Mouse (Mus musculus) neural tube, embryonic 10.5 days (tissue): ENCODE measurements around the gene Npff.

ENCODE experiments used
- DNase-seq: peaks from one replicate; pipeline ENCODE4 v3.0.0-alpha.2; 2017; ENCODE audit warnings: low spot score; ENCODE audit errors: extremely low spot score

Gene Npff

DNA sequence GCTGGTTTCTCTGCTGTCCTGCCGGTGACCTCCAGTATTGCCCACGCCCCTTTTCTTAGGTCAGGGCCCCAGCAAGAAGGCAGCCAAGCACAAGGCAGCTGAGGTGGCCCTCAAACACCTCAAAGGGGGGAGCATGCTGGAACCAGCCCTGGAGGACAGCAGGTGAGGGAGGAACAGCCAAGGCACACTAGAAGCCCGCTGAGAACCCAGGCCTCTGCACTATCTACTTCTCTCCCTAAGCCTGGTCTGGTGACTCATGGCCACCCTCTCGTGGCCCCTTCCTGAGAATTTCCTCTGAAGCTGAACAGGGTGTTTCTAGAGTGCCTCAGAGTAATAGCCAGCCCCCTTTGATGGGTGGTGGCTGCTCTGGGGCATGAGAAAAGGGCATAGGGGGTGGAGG lies 4.3 kb downstream of the Npff start:
- no peak for DNase-seq

DNA sequence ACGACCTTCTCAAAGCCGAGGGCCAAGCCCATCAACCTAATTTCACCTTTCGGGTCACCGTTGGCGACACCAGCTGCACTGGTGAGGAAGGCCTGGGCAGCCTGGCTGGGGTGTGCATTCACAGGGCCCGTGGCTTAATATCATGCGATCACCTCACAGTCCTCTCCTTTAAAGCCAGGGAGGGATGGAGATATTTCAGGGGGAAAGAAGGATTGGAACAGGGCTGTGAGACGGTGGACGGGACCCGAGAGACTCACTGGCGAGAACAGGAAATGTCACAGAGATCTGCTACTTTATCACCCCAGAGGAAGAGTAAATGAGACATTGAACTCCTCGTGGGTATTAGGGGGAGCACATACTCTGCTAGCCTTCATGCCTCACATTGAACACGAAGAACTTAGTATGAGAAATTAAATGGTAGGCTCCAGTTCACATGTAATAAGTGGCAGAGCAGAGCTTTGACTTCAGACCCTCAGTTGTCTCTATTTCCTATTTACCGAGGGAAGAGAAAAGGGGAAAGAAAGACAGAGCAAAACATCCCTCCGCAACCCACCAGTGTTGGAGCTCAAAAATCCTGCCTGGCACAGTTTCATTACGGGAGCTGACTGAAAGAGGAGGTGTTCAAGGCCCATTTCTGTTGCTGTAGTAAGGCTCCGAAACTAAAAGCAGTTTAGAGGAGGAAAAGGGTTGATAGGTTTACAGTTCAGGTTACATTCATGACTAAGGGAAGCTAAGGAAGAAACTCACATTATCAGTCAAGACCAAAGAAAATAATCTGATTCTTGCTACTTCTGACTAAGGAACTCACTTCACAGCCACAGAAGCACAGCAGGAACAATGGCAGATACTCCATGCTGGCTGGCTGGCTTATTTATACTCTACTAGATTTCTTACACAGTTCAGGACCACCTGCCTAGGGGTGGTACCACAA lies 5.3 kb downstream of the Npff start:
- DNase-seq, result no peak

DNA sequence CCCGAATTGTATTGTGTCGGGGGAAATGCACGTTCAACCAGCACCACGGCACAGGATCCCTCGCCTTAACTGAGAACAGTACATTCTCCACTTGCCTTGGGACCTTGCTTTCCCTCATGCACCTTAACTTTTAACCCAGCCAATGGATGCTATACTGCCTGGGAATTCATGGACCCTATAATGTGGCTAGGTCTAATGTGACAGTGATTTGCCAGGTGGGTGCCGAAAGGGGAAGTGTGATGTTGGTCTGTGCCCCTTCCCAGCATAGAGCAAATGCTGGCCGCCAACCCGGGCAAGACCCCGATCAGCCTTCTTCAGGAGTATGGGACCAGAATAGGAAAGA lies 5.9 kb downstream of the Npff start:
- no peak for DNase-seq

DNA sequence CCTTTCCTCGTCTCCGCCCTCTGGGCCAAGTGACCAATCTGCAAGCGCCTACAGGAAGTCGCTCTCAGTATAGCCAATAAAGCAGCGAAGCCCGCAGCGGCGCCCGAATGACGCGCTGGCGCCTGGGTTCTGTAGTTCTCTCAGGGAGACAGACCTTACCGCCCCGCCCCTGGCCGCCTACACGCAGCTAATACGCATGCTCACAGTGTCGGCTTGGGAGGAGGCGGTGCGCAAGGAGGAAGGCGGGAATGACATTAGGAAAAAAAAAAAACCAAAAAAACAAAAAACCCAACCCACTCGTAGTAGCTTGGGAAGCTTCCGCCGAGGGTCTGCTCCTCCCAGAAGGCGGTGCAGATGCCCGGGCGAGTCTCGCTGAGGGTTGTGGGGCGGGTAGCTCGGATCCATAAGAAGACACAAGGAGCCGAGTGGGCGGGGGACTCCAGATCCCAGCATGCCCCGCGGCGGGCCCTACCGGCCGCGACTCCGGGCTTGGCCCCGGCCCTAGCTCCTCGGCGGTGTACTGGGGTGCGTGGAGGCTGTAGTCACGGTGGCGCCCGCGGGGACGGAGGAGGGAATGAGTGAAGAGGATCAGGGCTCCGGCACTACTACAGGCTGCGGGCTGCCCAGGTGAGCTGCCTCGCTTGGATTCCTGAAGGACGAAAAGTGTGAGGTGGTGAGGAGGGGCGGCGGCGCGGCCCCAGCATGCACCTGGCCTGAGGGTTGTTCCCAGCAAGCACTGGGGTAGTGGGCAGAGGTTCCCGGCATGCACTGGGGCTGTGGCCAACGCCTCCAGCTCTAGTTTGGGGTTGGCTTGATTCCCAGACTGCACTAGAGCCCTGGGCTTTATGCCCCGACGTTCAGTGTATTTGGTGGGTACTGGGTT lies 6.5 kb downstream of the Npff start, which contains the start of gene Tarbp2:
Gene Tarbp2, plus strand, starts transcription at position 217 of the 883 bp plus-strand sequence.
- DNase-seq, result peak; percentile 99

DNA sequence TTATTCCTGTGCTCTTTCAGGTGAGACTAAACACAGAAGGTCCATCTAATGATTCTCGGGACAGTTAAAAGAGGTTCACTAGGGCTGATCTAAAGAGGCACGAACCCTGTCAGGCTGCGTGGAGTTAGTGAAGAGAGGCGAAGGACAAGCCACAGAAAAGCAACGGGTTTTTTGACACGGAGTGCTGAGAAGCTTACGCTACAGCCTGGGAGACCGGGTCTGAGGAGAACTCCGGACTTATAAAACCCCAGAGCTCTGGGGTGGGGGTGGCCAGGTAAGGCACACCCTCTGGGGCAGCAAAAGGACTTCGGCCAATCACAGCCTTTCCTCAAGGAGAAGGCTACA lies 7.1 kb downstream of the Npff start:
- no peak for DNase-seq

DNA sequence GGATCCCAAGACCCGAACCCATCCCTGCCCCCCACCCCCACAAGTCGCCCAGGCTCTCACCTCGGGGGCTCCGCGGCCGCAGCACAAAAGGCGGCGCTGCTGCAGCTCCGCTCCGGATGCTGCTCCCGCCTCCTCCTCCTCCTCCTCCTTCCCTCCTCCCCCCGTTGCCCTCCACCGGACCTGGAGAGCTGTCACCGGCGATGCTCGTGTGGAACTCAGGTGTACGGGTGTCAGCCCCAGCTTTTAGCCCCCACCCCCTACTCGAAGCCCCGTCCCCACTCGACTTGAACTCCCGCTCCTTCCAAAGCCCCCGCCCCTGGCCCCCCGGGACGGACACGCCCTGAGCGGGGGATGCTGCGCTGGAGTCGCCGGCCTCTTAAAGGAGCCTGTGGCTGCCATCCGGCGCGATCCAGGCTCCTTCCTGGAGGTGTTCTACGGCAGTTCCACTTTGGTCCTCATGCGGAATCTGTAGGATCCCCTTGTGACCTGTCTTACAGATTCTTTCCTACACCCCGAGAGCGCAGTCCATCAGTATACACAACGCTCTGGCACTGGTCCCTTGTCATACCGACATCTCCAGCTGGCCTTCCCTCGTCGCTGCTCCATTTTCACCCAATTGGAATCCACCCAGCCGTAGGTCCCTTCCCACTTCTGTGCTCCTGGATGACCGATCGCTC lies 7.9 kb downstream of the Npff start, which contains the start of gene Map3k12:
Gene Map3k12, minus strand, starts transcription at position 337 of the 677 bp plus-strand sequence.
- DNase-seq, result peak; percentile 84

DNA sequence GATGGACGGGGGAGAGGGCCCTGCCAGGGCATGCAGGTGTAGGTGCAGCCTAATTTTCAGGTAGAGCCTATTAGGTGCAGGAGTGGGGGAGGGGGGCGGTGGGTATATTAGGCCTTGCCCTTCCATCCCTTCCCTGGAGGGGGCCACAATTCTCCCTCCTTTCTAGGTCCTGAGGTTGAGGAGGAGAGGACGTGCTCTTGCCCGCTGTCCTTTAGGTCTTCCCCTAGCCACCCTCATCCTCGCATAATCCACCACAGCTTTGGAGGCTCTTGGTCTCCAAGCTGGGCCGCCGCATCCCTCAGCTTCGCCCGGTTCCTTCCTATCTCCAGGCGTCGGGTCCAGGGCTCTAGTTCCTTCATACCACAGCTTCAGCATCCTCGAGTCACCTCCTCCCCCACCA lies 8.4 kb downstream of the Npff start:
- no peak for DNase-seq

DNA sequence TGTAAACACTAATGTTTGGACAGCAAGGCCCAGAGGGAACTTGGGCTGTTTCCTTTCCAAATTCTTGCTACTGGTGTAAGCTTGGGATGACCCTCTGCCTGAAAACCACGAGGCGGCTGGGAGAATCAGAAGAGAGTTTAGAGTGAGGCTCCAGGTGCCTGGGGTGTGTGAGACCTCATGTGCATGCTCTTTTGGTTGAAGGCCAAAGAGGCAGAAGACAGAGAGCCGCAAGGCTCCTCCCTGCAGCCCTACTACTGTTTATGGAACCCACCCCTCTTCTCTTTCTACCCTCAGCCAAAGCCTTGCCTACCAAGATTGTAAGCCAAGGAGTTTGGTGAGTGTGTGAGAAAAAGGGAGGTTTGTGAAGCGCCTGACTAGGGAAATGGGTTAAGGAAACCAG lies 9.0 kb downstream of the Npff start:
- no peak for DNase-seq

DNA sequence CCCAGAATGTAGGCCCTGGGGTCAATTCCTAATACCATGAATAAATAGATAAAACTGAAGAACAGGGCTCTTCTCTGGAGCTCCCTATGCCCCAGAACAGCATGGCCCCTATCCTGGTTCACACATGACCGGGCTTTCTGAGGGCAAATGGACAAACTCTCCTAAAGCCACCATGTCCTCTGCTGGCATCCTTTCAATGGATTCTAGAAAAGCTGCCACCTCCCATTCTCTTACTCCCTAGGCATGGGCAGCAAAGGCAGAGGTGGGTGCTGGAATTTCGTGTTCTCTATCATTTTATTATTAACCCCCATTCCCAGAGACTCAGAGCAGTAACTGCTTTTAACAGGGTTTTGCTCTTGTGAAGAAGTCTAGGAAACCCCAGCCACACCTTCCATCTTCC lies 9.5 kb downstream of the Npff start:
- no peak for DNase-seq

DNA sequence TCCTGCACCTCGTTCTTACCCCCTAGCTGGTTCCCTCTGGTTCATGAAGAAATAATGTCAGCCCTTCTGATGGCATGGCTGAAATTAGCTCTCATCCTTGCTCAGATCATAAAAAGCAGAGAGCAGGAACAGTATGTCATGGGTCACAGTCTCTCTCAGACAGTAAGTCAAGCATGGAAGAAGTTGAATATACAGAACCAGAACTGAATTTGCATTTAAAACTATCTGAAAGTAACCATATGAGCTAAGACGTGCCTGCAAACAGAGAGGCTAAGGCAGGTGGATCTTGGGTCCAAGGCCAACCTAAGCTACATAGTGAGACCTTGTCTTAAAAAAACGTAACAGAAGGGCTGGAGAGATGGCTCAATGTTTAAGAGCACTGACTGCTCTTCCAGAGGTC lies 11.7 kb downstream of the Npff start:
- no peak for DNase-seq

DNA sequence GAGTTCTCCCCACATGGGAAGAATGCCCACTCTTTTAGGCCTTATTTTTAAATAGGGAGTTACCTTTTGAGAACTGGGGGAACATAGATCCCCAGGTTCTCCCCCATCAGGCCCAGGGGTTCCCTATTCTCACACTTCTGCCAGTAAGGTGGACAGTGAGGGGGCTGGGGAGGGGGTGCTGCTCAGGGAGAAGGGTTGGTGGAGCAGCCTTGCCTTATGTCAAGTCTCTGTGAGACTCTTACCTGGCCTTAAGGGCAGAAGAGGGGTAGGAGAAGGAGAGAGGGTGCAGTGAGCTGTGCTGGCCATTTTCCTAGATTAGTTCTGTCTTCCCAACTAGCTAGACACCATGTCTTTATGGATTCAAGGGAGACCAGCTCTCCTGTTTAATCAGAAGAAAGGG lies 12.3 kb downstream of the Npff start:
- no peak for DNase-seq

DNA sequence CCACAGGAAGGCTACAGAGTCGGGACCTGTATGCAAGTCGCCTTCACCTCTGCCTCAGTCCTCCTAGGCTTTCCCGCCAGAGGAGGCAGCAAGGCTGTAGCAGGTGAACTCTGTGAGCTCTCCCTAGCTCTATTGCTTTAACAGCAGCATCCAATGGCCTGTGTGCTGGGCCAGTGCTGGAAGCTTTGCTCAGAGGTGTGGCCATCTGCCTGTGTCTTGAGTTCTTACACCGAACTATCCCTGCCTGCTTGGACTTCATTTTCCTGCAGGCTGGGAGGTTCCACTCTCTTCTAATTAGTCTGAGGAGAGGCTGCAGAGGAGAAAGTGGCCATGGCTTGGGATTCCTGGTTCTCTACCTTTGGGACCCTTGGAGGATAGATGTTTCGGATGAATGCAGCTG lies 12.7 kb downstream of the Npff start:
- no peak for DNase-seq

DNA sequence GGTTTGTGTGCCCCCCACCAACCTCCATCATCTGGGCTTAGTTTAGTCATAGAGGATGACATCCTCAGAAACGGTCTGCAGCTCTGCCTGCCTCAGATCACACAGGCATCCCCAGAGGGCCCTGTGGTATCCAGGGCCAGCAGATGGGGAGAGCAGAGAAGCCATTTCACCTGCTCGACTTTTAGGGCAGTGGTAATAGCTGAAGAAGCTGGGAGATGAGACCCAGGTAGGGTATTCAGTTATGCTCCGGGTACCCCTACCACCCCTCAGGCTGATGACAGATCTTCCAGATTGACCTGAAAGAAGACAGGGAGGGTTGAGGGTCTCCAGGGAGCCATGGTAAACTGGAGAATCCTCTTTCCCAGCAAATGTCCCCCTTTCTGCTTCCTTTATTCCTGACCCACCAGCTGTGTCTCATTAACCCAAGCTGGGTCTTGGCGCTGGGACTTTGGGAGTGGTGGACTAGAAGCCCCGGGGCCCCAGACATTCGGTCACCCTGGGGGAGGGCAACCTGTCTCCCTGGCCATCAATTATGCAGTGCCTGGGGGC lies 13.4 kb downstream of the Npff start:
- DNase-seq, result peak; percentile 57

DNA sequence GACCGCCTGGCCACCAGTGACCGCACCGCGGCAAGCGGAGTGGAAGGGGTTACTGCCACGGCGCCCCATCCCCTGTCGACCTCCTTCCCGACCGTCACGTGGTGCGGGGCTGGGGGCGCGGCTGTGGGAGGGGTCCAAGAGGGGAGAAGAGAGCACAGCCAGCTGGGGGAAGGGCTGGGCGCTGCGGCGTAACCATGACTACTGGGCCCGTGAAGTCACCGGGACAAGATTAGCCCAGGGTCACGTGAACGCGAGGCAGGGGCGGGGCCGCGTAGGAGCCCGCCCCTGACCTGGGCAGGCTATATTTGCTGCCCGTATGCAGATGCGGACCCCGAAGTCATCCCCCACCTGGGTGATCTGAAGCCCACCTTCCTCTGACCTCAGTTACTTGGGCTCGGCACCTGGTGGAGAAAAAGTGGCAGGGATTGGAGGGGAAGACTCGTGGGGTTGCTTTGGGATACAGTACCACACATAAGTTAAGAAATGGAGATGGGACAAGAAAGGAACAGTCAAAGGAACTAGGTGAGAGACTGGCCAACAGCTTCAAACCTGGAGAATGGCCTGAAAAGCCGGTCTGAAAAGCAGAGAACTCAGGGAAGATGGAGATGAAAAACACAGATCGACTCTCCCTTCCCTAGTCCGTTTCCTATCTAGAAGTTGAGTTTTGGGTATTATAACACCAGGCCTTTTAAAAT lies 14.0 kb downstream of the Npff start:
- peak; percentile 96 for DNase-seq

DNA sequence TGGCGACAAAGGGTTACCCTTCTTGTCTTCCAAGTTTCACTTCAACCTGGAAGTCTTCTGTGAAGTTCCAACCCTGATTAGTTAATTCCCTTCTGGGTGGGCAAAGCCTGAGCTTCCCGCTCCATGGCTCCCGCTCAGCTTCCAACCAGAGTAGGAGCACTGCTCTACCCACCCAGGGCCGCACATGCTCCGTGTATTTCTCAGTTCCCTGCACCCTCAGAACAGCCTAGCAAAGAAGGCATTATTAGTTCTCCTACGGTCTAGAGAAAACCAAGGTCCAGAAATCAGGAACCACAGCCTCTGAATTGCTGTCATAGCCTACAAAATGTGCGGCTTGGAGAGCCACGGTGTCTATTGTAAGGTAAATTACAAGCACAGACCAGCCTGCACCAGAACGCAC lies 14.6 kb downstream of the Npff start:
- DNase-seq, result no peak

DNA sequence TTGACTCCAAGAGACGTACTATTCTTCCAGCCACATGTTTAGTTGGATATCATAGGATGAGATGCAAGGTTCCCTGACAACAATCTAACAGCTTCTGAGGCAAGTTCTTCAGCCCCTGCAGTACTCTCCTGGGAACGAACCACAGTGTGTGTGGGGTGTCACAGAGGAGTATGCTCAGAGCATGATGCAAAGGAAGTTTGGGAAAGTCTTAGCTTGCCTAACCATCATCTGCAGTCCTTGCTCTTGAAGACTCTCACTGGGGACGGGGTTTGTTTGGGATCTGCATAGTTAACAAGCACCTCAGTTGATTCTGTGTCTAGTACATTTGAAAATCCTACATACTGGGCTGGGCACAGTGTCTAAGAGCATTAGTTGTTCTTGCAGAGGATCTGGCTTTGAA lies 16.4 kb downstream of the Npff start:
- no peak for DNase-seq

DNA sequence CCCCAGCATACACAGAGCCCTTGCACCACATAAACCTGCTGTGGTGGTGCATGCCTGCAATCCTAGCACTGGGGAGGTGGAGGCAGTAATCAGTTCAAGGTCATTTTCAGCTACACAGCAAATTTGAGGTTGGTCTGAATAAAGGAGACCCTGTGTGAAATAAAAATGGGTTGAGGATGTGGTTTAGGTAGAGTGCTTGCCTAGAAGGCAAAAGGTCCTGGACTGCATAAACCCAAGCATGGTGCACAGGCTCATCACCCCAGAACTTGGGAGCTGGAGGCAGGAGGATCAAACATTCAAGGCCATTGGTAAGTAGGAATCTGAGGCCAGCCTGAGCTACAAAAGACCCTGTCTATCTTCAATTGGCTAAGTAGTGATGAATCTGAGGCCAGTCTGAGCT lies 17.2 kb downstream of the Npff start:
- no peak for DNase-seq

DNA sequence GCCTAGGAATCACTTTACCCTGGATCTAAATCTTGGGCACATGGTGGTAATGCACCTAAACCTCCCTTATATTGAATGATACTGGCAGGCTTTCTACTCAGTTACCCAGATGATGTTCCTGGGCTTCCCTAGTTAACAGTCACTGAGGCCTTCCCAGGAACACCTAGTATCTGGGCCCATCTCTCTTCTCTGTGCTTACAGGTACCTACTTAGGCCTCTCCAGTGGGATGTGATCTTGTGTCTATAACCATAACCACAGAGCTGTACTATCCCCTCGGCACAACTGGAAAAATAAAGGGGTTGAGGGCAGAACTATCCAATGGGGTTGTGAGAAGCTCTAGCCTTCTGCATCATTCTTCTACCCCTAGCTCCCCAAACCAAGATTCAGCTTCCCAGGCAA lies 17.9 kb downstream of the Npff start:
- DNase-seq, result no peak

DNA sequence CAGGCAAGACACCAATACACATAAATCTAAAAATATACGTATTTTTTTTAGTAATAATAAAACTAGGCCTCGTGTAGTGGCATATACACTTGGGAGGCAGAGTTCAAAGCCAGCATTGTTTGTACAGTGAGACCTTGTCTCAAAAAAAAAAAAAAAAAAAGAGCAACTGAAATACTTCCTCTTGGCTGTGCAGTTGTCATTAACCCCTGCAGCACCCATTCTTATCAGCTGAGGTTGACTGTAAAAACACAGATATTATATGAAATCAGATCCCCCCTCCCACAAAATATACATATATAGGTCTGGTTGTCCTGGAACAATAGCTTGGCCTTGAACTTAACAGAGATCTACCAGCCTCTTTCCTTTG lies 18.3 kb downstream of the Npff start:
- DNase-seq, result no peak

DNA sequence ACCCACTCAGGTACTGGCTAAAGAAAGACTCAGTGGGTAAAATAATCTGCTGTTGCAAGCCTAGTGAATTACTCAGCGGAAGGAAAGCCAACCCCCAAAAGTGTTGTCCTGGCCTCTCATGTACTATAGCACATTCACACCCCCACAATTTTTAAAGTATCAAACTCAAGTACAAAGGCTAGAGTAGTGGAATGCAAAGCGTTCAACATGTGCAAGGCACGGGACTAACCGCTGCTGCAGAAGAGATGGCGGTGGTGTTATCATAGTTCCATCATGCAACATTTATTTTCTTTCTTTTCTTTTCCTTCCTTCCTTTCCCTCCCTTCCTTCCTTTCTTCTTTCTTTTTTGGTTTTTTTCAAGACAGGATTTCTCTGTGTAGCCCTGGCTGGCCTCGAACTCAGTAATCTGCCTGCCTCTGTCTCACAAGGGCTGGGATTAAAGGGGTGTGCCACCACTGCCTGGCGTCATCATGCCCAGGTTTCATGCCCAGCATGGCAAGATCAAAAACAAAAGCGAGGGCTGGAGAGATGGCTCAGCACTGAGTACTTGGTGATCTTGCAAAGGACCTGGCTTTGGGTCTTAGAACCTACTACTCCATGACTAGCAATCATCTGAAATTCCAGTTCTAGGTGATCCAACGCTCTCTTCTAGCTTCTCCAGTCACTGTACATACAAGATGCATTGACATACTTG lies 18.8 kb downstream of the Npff start:
- no peak for DNase-seq
